Mouse (Mus musculus): ENCODE measurements around the gene Arpc2.

Gene Arpc2

DNA sequence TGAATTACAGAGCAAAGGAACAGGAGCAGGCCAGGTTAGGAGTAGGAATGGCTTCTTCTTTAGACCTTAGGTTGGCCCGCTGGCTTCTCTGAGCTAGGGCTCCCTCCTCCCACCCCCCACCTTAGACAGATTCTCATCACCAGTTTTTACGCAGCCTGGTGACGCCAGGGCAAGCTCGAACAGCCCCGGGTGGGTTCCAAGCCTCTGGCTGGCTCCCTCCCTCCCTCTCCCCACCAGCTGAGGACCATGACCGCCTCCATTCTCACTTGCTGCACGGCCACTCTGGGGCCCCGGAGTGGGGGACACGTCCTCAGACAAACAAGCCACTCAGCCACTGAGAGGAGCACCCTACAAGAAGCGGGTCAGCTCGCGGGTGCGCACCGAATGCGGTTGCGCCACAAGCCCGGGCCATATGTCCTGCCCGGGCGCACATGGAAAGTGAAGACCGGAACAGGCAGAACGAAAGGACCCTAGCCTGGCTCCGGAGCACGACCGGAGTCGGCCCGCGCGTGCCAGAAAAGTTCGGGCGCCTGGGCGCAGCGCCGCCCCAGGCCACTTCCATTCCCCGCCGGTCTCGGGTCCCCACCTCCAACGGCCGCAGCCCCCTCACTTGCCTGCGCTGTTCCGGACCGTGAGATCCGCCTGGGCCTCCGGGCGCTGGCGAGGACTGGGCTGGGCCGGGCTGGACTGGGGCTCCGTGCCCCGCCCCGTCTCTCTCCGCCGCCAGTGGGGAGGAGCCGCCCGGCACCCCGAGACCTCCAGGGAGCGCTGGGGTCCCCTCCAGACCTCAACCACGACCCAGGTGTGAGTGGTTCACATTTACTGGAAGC is 67.8 kb downstream of the Arpc2 start:
- DNase-seq: peak; percentile 81 to 90

DNA sequence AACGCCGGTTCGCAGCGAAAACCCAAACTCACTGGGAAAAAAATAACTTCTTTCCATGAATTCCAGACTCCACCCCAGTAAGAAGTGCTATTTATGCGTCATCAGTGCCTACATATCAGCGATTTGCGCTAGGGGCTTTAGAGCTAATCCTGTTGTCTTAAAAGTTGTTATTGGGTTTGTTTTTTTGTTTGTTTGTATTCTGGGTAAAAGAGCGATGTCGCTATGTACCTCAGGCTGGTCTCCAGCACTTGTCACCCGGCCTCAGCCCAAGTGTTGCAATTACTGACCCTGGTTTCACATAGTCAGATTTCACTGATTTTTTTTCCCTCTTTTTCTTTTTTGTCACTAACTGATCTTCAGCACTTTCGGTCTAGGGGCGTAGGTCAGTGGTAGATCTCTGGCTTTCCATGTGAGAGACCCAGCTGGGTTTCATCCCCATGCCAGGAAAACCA is 68.5 kb downstream of the Arpc2 start:
- DNase-seq: peak in 1 of 2 experiments; percentile 29

GRCm38 (mm10) chr1:74304946-74305345 is 69.1 kb downstream of the Arpc2 start:
- no peak for DNase-seq

DNA sequence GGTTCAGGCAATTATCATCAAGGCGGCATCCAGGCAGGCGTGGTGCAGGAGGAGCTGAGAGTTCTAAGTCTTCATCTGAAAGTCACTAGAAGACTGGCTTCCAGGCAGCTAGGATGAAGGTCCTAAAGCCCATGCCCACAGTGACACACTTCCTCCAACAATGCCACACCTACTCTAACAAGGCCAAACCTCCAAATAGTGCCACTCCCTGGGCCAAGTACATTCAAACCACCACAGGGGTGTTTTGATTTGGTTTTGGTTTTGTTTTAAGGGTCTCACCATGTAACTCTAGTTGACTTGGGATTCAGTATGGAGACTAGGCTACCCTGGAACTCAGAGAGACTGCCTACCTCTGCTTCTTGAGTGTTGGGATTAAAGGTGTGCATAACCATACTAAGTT is 69.6 kb downstream of the Arpc2 start, which contains the start of gene Tmbim1:
Gene Tmbim1 (minus strand): TSS at position 101 of the 400 bp plus-strand sequence.
- no peak for DNase-seq

DNA sequence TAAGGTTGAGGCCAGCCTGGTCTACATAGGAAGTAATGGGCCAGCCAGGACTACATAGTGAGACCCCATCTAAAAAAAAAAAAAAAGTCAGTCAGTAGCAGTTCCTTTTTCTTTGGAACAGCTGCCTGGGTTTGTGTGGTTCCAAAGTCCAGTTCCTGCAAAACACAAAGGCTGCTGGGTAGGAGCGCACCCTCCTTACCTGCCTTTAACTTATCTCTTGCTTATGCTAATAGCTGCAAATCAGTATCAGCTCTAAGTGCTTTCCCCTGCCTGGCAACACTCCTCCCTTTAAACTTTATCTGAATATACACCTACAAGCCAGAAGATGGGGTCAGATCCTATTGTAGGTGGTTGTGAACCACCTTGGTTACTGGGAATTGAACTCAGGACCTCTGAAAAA is 71.3 kb downstream of the Arpc2 start:
- DNase-seq: no peak

DNA sequence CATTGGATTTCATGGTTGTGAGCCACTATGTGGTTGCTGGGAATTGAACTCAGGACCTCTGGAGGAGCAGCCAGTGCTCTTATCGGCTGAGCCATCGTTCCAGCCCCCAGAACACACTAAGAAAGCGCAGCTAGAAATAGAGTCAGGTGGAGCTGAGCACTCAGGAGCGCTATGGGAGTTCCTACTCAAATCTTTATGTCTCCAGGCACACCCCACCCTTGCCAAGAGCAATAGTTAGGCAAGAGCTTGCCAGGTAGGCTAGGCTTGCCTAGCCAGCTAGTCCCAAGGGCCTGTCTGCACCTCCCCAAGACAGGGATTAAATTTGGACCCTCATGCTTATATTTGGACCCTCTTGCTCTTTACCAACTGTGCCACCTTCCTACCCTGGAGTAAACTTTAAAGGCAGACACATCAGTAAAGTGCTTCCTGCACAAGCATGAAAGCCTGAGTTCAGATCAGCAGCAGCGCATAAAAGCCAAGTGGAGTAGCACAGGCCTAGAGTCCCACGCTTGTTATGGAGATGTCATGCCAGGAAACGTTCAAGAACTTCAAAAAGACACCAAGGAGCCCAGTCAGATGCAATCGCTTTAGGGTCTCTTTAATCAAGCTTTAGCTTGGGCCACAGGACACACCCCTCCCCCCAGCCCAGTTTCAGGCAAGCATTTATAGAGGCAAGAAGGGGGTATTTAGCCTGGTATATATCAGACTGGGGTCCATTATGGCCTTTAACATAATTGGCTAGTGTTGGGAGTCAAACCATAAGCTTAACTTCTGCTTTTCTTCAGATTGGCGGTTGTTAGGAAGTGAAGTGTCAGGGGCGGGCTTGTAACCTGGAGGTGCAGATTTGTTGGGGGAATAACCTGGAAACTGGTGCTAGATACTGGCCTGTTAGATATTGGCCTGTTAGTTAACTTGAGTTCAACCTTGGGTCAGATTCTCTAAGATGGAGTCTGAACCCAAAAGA is 72.4 kb downstream of the Arpc2 start:
- DNase-seq: no peak

- DNase-seq: peak in 1 of 2 experiments; percentile 43
These were observed 73.9 kb downstream of the Arpc2 start for GRCm38 (mm10) chr1:74309767-74310166.

DNA sequence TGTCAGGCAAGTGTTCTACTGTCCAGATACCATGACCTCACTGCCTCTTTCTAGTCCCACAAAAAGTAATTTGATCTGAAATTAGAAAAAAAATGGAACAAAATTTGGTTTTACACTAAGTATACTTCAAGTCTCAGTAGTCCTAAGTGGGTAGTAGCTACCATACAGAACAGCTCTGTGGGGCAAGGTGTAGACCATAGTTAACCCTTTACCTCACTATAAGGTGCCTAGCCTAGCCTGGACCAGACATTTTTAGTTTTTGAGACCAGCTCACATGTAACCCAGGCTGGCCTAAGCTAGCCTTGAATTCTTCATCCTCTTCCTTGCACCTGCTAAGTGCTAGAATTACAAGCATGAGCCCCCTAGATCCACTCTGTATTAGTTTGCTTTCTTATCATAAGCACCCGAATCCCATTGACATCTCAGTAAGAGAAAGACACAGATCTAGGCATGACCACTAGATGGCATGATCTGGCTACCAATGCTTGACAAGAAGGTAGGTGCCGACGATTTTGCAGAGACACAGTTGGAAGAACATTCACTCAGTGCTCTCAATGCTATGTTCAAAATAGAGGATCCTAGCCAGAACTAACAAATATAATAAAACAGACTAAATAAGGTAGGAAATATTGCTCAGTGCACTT is 77.3 kb downstream of the Arpc2 start:
- DNase-seq: peak; percentile 78 to 86

DNA sequence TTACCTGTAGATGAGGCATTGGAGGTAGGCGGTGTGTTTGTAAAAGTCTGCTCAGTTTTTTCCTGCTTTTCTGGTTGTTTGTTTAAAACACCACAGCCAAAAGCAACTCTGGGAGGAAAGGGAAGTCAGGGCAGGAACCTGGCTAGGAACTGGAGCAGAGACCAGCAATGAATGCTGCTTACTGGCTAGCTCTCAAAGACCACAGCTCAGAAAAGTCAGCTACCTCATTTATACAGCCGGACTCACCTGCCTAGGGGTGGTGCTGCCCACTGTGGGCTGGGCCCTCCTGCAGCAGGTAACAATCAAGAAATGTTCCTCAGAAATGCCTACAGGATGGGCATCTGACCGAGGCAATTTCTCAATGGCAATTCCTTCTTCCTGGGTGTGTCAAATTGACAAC is 78.9 kb downstream of the Arpc2 start:
- DNase-seq: peak in 1 of 2 experiments; percentile 1

- DNase-seq: peak in 1 of 2 experiments; percentile 1
These were observed 80.4 kb downstream of the Arpc2 start for GRCm38 (mm10) chr1:74316114-74316827.

Data from kidney, postnatal 36 days (tissue).